Mouse (Mus musculus): Measurements from ENCODE around the gene Dnttip1.
"Not testable (repeated sequence)": the region's sequence is repeated elsewhere in the genome, so short reads cannot be mapped to it uniquely, and the experiment has no call there.

Dnttip1 gene

GRCm38 (mm10) chr2:164745843-164746479, at the start of gene Dnttip1, which contains the start of gene Wfdc3:
TSS of gene Dnttip1 (plus strand) at chr2:164745983.
TSS of gene Wfdc3 (minus strand) at chr2:164745931.
- DNase-seq: peak; percentile 98

- no peak for DNase-seq
These were observed 47.6 kb upstream of the Dnttip1 start, which contains the start of gene Spint4 for GRCm38 (mm10) chr2:164698201-164698600. TSS of gene Spint4 (plus strand) at chr2:164698501.

GRCm38 (mm10) chr2:164700959-164701358, 44.8 kb upstream of the Dnttip1 start:
- no peak for DNase-seq

- no peak for DNase-seq
These were observed 44.0 kb upstream of the Dnttip1 start for GRCm38 (mm10) chr2:164701761-164702160.

- DNase-seq: no peak
These were observed 41.5 kb upstream of the Dnttip1 start for GRCm38 (mm10) chr2:164704235-164704634.

GRCm38 (mm10) chr2:164705328-164705727, 40.5 kb upstream of the Dnttip1 start:
- DNase-seq: no peak

GRCm38 (mm10) chr2:164705991-164706390, 39.8 kb upstream of the Dnttip1 start:
- no peak for DNase-seq

GRCm38 (mm10) chr2:164715005-164715404, 30.8 kb upstream of the Dnttip1 start, which contains the start of gene Spint5:
TSS of gene Spint5 (plus strand) at chr2:164715305.
- no peak for DNase-seq

- not testable (repeated sequence) for DNase-seq
These were observed 29.5 kb upstream of the Dnttip1 start for GRCm38 (mm10) chr2:164716194-164716786.

GRCm38 (mm10) chr2:164723276-164723675, 22.5 kb upstream of the Dnttip1 start:
- DNase-seq: no peak

GRCm38 (mm10) chr2:164725895-164726619, 19.7 kb upstream of the Dnttip1 start:
- DNase-seq: peak; percentile 70

- DNase-seq: no peak
These were observed 14.1 kb upstream of the Dnttip1 start for GRCm38 (mm10) chr2:164731719-164732118.

GRCm38 (mm10) chr2:164733259-164733658, 12.5 kb upstream of the Dnttip1 start:
- no peak for DNase-seq

- DNase-seq: no peak
These were observed 10.9 kb upstream of the Dnttip1 start for GRCm38 (mm10) chr2:164734839-164735238.

- no peak for DNase-seq
These were observed 10.3 kb upstream of the Dnttip1 start for GRCm38 (mm10) chr2:164735446-164735845.

- DNase-seq: no peak
These were observed 8.2 kb upstream of the Dnttip1 start for GRCm38 (mm10) chr2:164737377-164738090.

- DNase-seq: no peak
These were observed 5.9 kb upstream of the Dnttip1 start for GRCm38 (mm10) chr2:164739876-164740275.

- no peak for DNase-seq
These were observed 796 bp upstream of the Dnttip1 start for GRCm38 (mm10) chr2:164744987-164745386.

- peak; percentile 23 for DNase-seq
These were observed 910 bp downstream of the Dnttip1 start for GRCm38 (mm10) chr2:164746693-164747092.

GRCm38 (mm10) chr2:164748191-164748590, 2.4 kb downstream of the Dnttip1 start:
- DNase-seq: no peak

- no peak for DNase-seq
These were observed 3.2 kb downstream of the Dnttip1 start for GRCm38 (mm10) chr2:164748991-164749390.

GRCm38 (mm10) chr2:164752454-164752853, 6.7 kb downstream of the Dnttip1 start:
- DNase-seq: no peak

- DNase-seq: no peak
These were observed 8.3 kb downstream of the Dnttip1 start for GRCm38 (mm10) chr2:164754105-164754504.
